ENCODE assay signal across 8 mouse cellular contexts in genomic region chr16:52449889-52450244, GRCm38 (mm10). TPM values are rescaled to one million over a fixed set of nuclear protein-coding genes. Genes with fewer than 3 reads are reported as not detected.
DNase-seq lines count a peak whose midpoint lies in the region; ATAC-seq and TF ChIP-seq lines count a peak whose summit lies in the region.

No protein-coding gene starts in this region.

- H3K36me3 ChIP-seq in heart, embryonic 12.5 days = no peaks in the 10 kb centered on the region
- H3K36me3 ChIP-seq in hindbrain, embryonic 14.5 days (replicated peaks; ENCODE audit: control insufficient read depth, insufficient read depth) = no peaks in the 10 kb centered on the region
- no peaks in the 10 kb centered on the region for H3K36me3 ChIP-seq in midbrain, embryonic 14.5 days (ENCODE audit: control insufficient read depth, insufficient read depth, low read length)

- H3K4me2 ChIP-seq in heart, embryonic 12.5 days = peak overlapping the region; percentile 75
- H3K4me2 ChIP-seq in hindbrain, embryonic 14.5 days (replicated peaks) = peak overlapping the region; percentile 91
- peak overlapping the region; percentile 69 for H3K4me2 ChIP-seq in midbrain, embryonic 14.5 days (ENCODE audit: low read length)

- H3K9me3 ChIP-seq in heart, embryonic 12.5 days (replicated peaks) = no peaks in the 10 kb centered on the region
- no peaks in the 10 kb centered on the region for H3K9me3 ChIP-seq in hindbrain, embryonic 14.5 days (ENCODE audit: control insufficient read depth, low read length)
- no peaks in the 10 kb centered on the region for H3K9me3 ChIP-seq in midbrain, embryonic 14.5 days (ENCODE audit: control insufficient read depth, low read length)

- WGBS in heart, embryonic 12.5 days = 4% methylated on average over 3 of the region's 3 CpGs
- WGBS in hindbrain, embryonic 14.5 days = 0% methylated on average over 3 of the region's 3 CpGs
- 0% methylated on average over 3 of the region's 3 CpGs for WGBS in midbrain, embryonic 14.5 days

- ATAC-seq in heart, embryonic 12.5 days (ENCODE audit: insufficient number of reproducible peaks, low FRiP score) = no peak
- no peak for ATAC-seq in hindbrain, embryonic 14.5 days (ENCODE audit: low FRiP score)
- no peak for ATAC-seq in midbrain, embryonic 14.5 days (ENCODE audit: low FRiP score, low TSS enrichment)

- no peak for TF ChIP-seq CTCF in bone marrow macrophage, adult 2 months (IDR thresholded peaks at IDR 0.05; ENCODE audit: low read depth, low read length)

- H3K27me3 ChIP-seq in heart, embryonic 12.5 days (replicated peaks) = no peaks in the 10 kb centered on the region
- no peaks in the 10 kb centered on the region for H3K27me3 ChIP-seq in hindbrain, embryonic 14.5 days (ENCODE audit: control insufficient read depth, insufficient read depth, low read length)
- H3K27me3 ChIP-seq in midbrain, embryonic 14.5 days (ENCODE audit: control insufficient read depth, insufficient read depth, low read length) = no peaks in the 10 kb centered on the region

- no peak for TF ChIP-seq POLR2A in bone marrow macrophage, adult 2 months (IDR thresholded peaks at IDR 0.05; ENCODE audit: borderline replicate concordance, low read depth, low read length)

- H3K4me3 ChIP-seq in heart, embryonic 12.5 days = peak overlapping the region; percentile 68
- H3K4me3 ChIP-seq in bone marrow macrophage, adult 2 months (ENCODE audit: insufficient read depth, low read length) = peak overlapping the region; percentile 79
- H3K4me3 ChIP-seq in hindbrain, embryonic 14.5 days (replicated peaks; ENCODE audit: low read length) = peak overlapping the region; percentile 64
- H3K4me3 ChIP-seq in midbrain, embryonic 14.5 days (replicated peaks; ENCODE audit: low read depth, low read length) = peak overlapping the region; percentile 55

- peak overlapping the region; percentile 62 for H3K27ac ChIP-seq in heart, embryonic 12.5 days (ENCODE audit: poor library complexity, severe bottlenecking)
- H3K27ac ChIP-seq in bone marrow macrophage, adult 2 months (ENCODE audit: insufficient read depth, low read depth, low read length) = peak overlapping the region; percentile 75
- peak overlapping the region; percentile 76; the same call in 1 of the 2 replicates for H3K27ac ChIP-seq in hindbrain, embryonic 14.5 days
- H3K27ac ChIP-seq in midbrain, embryonic 14.5 days (replicated peaks; ENCODE audit: low read depth, low read length) = peak overlapping the region; percentile 32

- peak overlapping the region; percentile 74 for H3K9ac ChIP-seq in heart, embryonic 12.5 days
- peak overlapping the region; percentile 68 for H3K9ac ChIP-seq in hindbrain, embryonic 14.5 days
- H3K9ac ChIP-seq in midbrain, embryonic 14.5 days (replicated peaks; ENCODE audit: low read length) = peak overlapping the region; percentile 52

- 0 out of 2 replicates have a peak, but pooled peaks cover 2% of the 10 kb centered on the region for H3K4me1 ChIP-seq in heart, embryonic 12.5 days (replicated peaks)
- H3K4me1 ChIP-seq in bone marrow macrophage, adult 2 months (ENCODE audit: control insufficient read depth, insufficient read depth, low read length) = peaks cover 10% of the 10 kb centered on the region
- H3K4me1 ChIP-seq in hindbrain, embryonic 14.5 days (replicated peaks; ENCODE audit: control insufficient read depth, insufficient read depth, low read length) = peaks cover 9% of the 10 kb centered on the region
- peaks cover 21% of the 10 kb centered on the region for H3K4me1 ChIP-seq in midbrain, embryonic 14.5 days (ENCODE audit: control insufficient read depth, insufficient read depth, low read length)

- no peak for DNase-seq in heart, adult 8-10 months (ENCODE audit: low spot score)
- DNase-seq in hindbrain, embryonic 14.5 days (ENCODE audit: low spot score) = peak; percentile 53
- DNase-seq in midbrain, embryonic 14.5 days = peak; percentile 66
- no peak for DNase-seq in ovary, postnatal 10 days (ENCODE audit: low spot score)
- DNase-seq in ovary, adult 18-20 months (ENCODE audit: low spot score) = no peak
- DNase-seq in cerebellum, adult 11-12 months = no peak

RNA-seq across cellular contexts. Expression of gene Alcam, which starts 4.0 kb away (rescaled TPM):
- polyA plus RNA-seq in heart, embryonic 12.5 days (2016; fragmentation: Nextera tagmentation; extraction: Ambion mirVana) = 13.8 and 15.3 TPM in 2 replicates
- 1 to 10 TPM; 2.2 to 3.1 (median 2.8) TPM for total RNA-seq in heart, adult 8-10 months (2022)
- polyA plus RNA-seq in bone marrow macrophage, adult 2 months (2012; ENCODE audit: insufficient read depth, insufficient read length, missing spikeins) = 133 and 141 TPM in 2 replicates
- 63.5 and 69.7 TPM in 2 replicates for polyA plus RNA-seq in hindbrain, embryonic 14.5 days (2014; fragmentation: Nextera tagmentation; extraction: Ambion mirVana)
- 46.0 and 63.1 TPM in 2 replicates for polyA plus RNA-seq in midbrain, embryonic 14.5 days (2014; fragmentation: Nextera tagmentation; extraction: Ambion mirVana)

Comparison
In these comparisons a context has a peak if more than half of its experiments do, and no peak if none do; other contexts are left out.
1. DNase-seq: peak in hindbrain, embryonic 14.5 days (single experiment) and midbrain, embryonic 14.5 days (single experiment); none in heart, adult 8-10 months (single experiment), ovary, postnatal 10 days (single experiment), ovary, adult 18-20 months (single experiment) and cerebellum, adult 11-12 months (single experiment).
2. Peak in every context shown above with its lines, with median percentiles within 50 percentile points of each other: H3K27ac ChIP-seq, H3K4me2 ChIP-seq, H3K4me3 ChIP-seq and H3K9ac ChIP-seq.